Mouse (Mus musculus) E14TG2a.4 (cell line): ENCODE measurements around the gene Rdh16f1.

Experiments used
- CTCF ChIP-seq: conservative IDR thresholded peaks from 2 replicates; pipeline ENCODE4 v1.5.1; 2014; ENCODE audit warnings: low read length
- NANOG ChIP-seq: IDR thresholded peaks from 2 replicates; pipeline ENCODE4 v1.6.1; 2014; ENCODE audit warnings: borderline replicate concordance, low read length, mixed read lengths

GRCm38 (mm10) chr10:127739083-127739660, 20.4 kb upstream of the Rdh16f1 start, which contains the start of gene Zbtb39:
- TF ChIP-seq CTCF (no peak), NANOG (no peak)
